Mouse (Mus musculus) erythroblast, embryonic 14.5 days (primary cell): ENCODE measurements around the gene Rnf121.

ENCODE experiments used
- GATA1 ChIP-seq: IDR thresholded peaks from 2 replicates; pipeline ENCODE4 v1.6.1; 2012; ENCODE audit warnings: low read length, inconsistent platforms, mixed read lengths
- TAL1 ChIP-seq: IDR thresholded peaks from 3 replicates; pipeline ENCODE4 v1.6.1; 2012; ENCODE audit warnings: low read length, inconsistent platforms, mixed read lengths

DNA sequence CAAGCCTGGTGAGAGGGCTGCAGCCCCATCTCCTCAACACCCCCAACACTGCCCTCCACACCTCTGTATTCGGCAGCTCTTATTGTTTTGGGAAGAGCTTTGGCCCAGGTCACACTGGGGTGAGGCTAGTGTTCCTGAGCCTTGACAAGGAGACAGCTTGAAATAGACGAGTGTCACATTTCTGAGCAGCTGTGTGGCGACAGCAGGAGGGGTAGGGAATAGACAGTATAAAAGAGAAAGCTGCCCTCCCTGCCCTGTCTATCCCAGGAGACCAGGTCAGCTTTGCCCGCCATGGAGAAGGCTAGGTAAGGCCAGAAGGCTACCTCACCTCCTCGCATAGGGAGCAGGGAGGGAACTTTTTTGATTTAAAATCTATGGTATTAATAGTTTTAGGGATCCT lies 36.2 kb upstream of the Rnf121 start, which contains the start of gene Art1:
- TF ChIP-seq TAL1 (no peak), GATA1 (no peak)
